Mouse (Mus musculus) stomach, postnatal 0 days (tissue): ENCODE data around the gene Pold1. TPM values are rescaled to one million over a fixed set of nuclear protein-coding genes. Genes with fewer than 3 reads are reported as not detected.
A peak's percentile ranks its signal among the peaks of the same experiment; 100 is the strongest.

Experiments used
- ATAC-seq: fragments of 200-750 bp; cut with Nextera tagmentation; 2 replicates; pipeline ENCODE4 v1.8.0; 2017; ENCODE audit not compliant: low FRiP score, low TSS enrichment
- DNase-seq: peaks from one replicate; pipeline ENCODE4 v3.0.0-alpha.2; 2016; ENCODE audit warnings: low spot score
- H3K27ac ChIP-seq: fragments of 300-500 bp; sonication (generic); replicated peaks from 2 replicates; pipeline ENCODE4 v1.5.1; 2014; ENCODE audit warnings: mild to moderate bottlenecking, control low read depth
- H3K27me3 ChIP-seq: fragments of 300-500 bp; sonication (generic); 2 replicates; pipeline ENCODE4 v1.6.1; 2014; ENCODE audit warnings: low read length; ENCODE audit not compliant: control insufficient read depth, insufficient read depth
- H3K36me3 ChIP-seq: fragments of 300-500 bp; sonication (generic); 2 replicates; pipeline ENCODE4 v1.6.1; 2014; ENCODE audit warnings: low read length, mixed read lengths; ENCODE audit not compliant: control insufficient read depth, insufficient read depth
- H3K4me1 ChIP-seq: fragments of 300-500 bp; sonication (generic); replicated peaks from 2 replicates; pipeline ENCODE4 v1.6.1; 2014; ENCODE audit warnings: antibody characterized with exemption; ENCODE audit not compliant: control insufficient read depth, insufficient read depth
- H3K4me2 ChIP-seq: fragments of 300-500 bp; sonication (generic); replicated peaks from 2 replicates; pipeline ENCODE4 v1.6.1; 2014; ENCODE audit warnings: low read depth, mild to moderate bottlenecking, control low read depth, moderate library complexity
- H3K4me3 ChIP-seq: fragments of 300-500 bp; sonication (generic); 2 replicates; pipeline ENCODE4 v1.5.1; 2014; ENCODE audit warnings: low read depth, low read length, control low read depth
- H3K9ac ChIP-seq: fragments of 300-500 bp; sonication (generic); 2 replicates; pipeline ENCODE4 v1.6.1; 2014; ENCODE audit warnings: mild to moderate bottlenecking, low read length, control low read depth, mixed read lengths
- H3K9me3 ChIP-seq: fragments of 300-500 bp; sonication (generic); 2 replicates; pipeline ENCODE4 v1.6.1; 2016; ENCODE audit warnings: low read length; ENCODE audit not compliant: control insufficient read depth
- CTCF ChIP-seq: IDR thresholded peaks from 2 replicates; pipeline ENCODE4 v1.5.1; 2016; ENCODE audit warnings: antibody characterized with exemption, low read depth, mild to moderate bottlenecking, moderate library complexity
- EP300 ChIP-seq: optimal IDR thresholded peaks from 2 replicates; pipeline ENCODE3; 2016; ENCODE audit warnings: antibody characterized with exemption
- WGBS: fragments of 180-500 bp; shearing (Covaris S2); extraction: QIAGEN DNeasy Blood & Tissue Kit; methylation state at CpG from one replicate; pipeline ENCODE4 v1.1.7; 2014; 5-methylcytosine and 5-hydroxymethylcytosine counted together
- polyA plus RNA-seq: library from polyadenylated mRNA; unstranded; fragments of >200 nt; fragmentation: Nextera tagmentation; extraction: Ambion mirVana; gene quantifications from 2 replicates; pipeline ENCODE4 v1.2.1, GENCODE M21; 2015

Pold1 gene
- polyA plus RNA-seq, 1 experiment from 2014 or later: 18.7 TPM

GRCm38 (mm10) chr7:44496771-44497109 is 51.9 kb downstream of the Pold1 start:
- DNase-seq (no peak), ATAC-seq (no peak)
- H3K4me3 ChIP-seq: peak overlapping the region; percentile 79
- TF ChIP-seq EP300: no peak
- peak; percentile 40; the same call in 1 of the 2 replicates for TF ChIP-seq CTCF
- peak overlapping the region; percentile 74 for H3K27ac ChIP-seq
- peaks cover 5% of the 10 kb centered on the region for H3K4me1 ChIP-seq
- H3K27me3 ChIP-seq: no peaks in the 10 kb centered on the region
- H3K36me3 ChIP-seq: peaks cover 6% of the 10 kb centered on the region
- peak overlapping the region; percentile 74 for H3K9ac ChIP-seq
- H3K4me2 ChIP-seq: peak overlapping the region; percentile 86
- WGBS: under 1% methylated on average over 26 of the region's 26 CpGs
- H3K9me3 ChIP-seq: no peaks in the 10 kb centered on the region

- under 1% methylated on average over 58 of the region's 58 CpGs for WGBS
- DNase-seq (peak; percentile 98), ATAC-seq (peak; percentile 97)
- Histone ChIP-seq H3K4me1 (peaks cover 5% of the 10 kb centered on the region), H3K9ac (peak within 1 kb of the TSS; percentile 83), H3K4me3 (peak within 1 kb of the TSS; percentile 79), H3K27ac (peak within 1 kb of the TSS; percentile 92), H3K36me3 (peaks cover 9% of the 10 kb centered on the region), H3K9me3 (no peaks in the 10 kb centered on the region), H3K4me2 (peak within 1 kb of the TSS; percentile 86), H3K27me3 (no peaks in the 10 kb centered on the region)
- TF ChIP-seq CTCF (peak; percentile 21), EP300 (no peak)
Observed at GRCm38 (mm10) chr7:44495992-44496770, 52.5 kb downstream of the Pold1 start, which contains the start of the genes Emc10 and Fam71e1. TSS of gene Emc10 (minus strand) at chr7:44496529. TSS of gene Fam71e1 (plus strand) at chr7:44496581.

GRCm38 (mm10) chr7:44495086-44495485 is 53.6 kb downstream of the Pold1 start:
- no peak for DNase-seq
- no peak overlapping the region; the same call in 1 of the 2 replicates for H3K4me2 ChIP-seq
- peaks cover 14% of the 10 kb centered on the region for H3K36me3 ChIP-seq
- H3K9ac ChIP-seq: peak overlapping the region; percentile 83; the same call in 1 of the 2 replicates
- no peak for ATAC-seq
- 74% methylated on average over 7 of the region's 7 CpGs for WGBS
- no peak overlapping the region for H3K4me3 ChIP-seq
- H3K27ac ChIP-seq: no peak overlapping the region
- H3K4me1 ChIP-seq: peaks cover 5% of the 10 kb centered on the region
- no peaks in the 10 kb centered on the region for H3K9me3 ChIP-seq
- TF ChIP-seq EP300: no peak
- no peak for TF ChIP-seq CTCF
- no peaks in the 10 kb centered on the region for H3K27me3 ChIP-seq

GRCm38 (mm10) chr7:44494681-44495080 is 54.0 kb downstream of the Pold1 start:
- Histone ChIP-seq H3K9ac (no peak overlapping the region), H3K27me3 (no peaks in the 10 kb centered on the region), H3K9me3 (no peaks in the 10 kb centered on the region), H3K4me1 (peaks cover 5% of the 10 kb centered on the region), H3K27ac (no peak overlapping the region), H3K4me2 (no peak overlapping the region), H3K36me3 (peaks cover 16% of the 10 kb centered on the region), H3K4me3 (no peak overlapping the region)
- WGBS: 87% methylated on average over 12 of the region's 12 CpGs
- TF ChIP-seq CTCF: no peak
- TF ChIP-seq EP300: no peak
- DNase-seq (no peak), ATAC-seq (no peak)

GRCm38 (mm10) chr7:44492166-44492826 is 56.4 kb downstream of the Pold1 start:
- ATAC-seq (no peak), DNase-seq (no peak)
- Histone ChIP-seq H3K27me3 (no peaks in the 10 kb centered on the region), H3K4me3 (no peak overlapping the region), H3K27ac (no peak overlapping the region), H3K4me1 (peaks cover 5% of the 10 kb centered on the region), H3K9ac (no peak overlapping the region), H3K9me3 (no peaks in the 10 kb centered on the region), H3K4me2 (no peak overlapping the region), H3K36me3 (peaks cover 19% of the 10 kb centered on the region)
- WGBS: 94% methylated on average over 21 of the region's 21 CpGs
- TF ChIP-seq EP300 (no peak), CTCF (no peak)

GRCm38 (mm10) chr7:44491391-44491790 is 57.3 kb downstream of the Pold1 start:
- DNase-seq: no peak
- Histone ChIP-seq H3K36me3 (peaks cover 19% of the 10 kb centered on the region), H3K9ac (no peak overlapping the region), H3K4me3 (no peak overlapping the region), H3K27me3 (no peaks in the 10 kb centered on the region), H3K4me2 (no peak overlapping the region), H3K27ac (no peak overlapping the region), H3K9me3 (no peaks in the 10 kb centered on the region), H3K4me1 (peaks cover 5% of the 10 kb centered on the region)
- TF ChIP-seq CTCF (no peak), EP300 (no peak)
- WGBS: 94% methylated on average over 5 of the region's 5 CpGs
- ATAC-seq: no peak
